Mouse (Mus musculus): ENCODE results near the gene Col9a2. TPM values are rescaled to one million over a fixed set of nuclear protein-coding genes. Genes with fewer than 3 reads are reported as not detected.

The Col9a2 gene
- total and polyA plus RNA-seq, 2 experiments from 2014 or later, result 19.7 to 38.4 TPM

- 87% methylated on average over 3 of the region's 3 CpGs for WGBS
- Histone ChIP-seq H3K4me3 (ENCODE audit: low read depth, low read length) (no peak overlapping the region), H3K27ac (ENCODE audit: low read depth, low read length) (no peak overlapping the region), H3K4me2 (ENCODE audit: low read depth, low read length, poor library complexity, severe bottlenecking) (no peak overlapping the region), H3K36me3 (ENCODE audit: insufficient read depth, low read length) (no peaks in the 10 kb centered on the region), H3K9ac (replicated peaks; ENCODE audit: low read length, poor library complexity, severe bottlenecking) (no peak overlapping the region), H3K27me3 (ENCODE audit: insufficient read depth, low read length) (no peaks in the 10 kb centered on the region), H3K9me3 (ENCODE audit: low read length) (no peaks in the 10 kb centered on the region), H3K4me1 (ENCODE audit: insufficient read depth, low read length) (no peaks in the 10 kb centered on the region; the same call in 1 of the 2 replicates)
- DNase-seq (ENCODE audit: low spot score) (no peak), ATAC-seq (ENCODE audit: low FRiP score) (no peak)
- TF ChIP-seq CTCF (IDR thresholded peaks at IDR 0.05), result no peak
Measured at GRCm38 (mm10) chr4:121018250-121018649, 20.9 kb upstream of the Col9a2 start.

- DNase-seq (ENCODE audit: low spot score), result peak; percentile 14
- 74% methylated on average over 10 of the region's 10 CpGs for WGBS
Measured at GRCm38 (mm10) chr4:121020040-121020790, 19.0 kb upstream of the Col9a2 start.

GRCm38 (mm10) chr4:121021911-121022310, 17.3 kb upstream of the Col9a2 start:
- no peak for ATAC-seq (ENCODE audit: low FRiP score)

More at GRCm38 (mm10) chr4:121020040-121020790, 19.0 kb upstream of the Col9a2 start:
- H3K36me3 ChIP-seq (ENCODE audit: insufficient read depth, low read length), result no peaks in the 10 kb centered on the region
- H3K4me3 ChIP-seq (ENCODE audit: low read depth, low read length), result no peak overlapping the region
- H3K4me1 ChIP-seq (ENCODE audit: insufficient read depth, low read length), result no peaks in the 10 kb centered on the region; the same call in 1 of the 2 replicates
- H3K4me2 ChIP-seq (ENCODE audit: low read depth, low read length, poor library complexity, severe bottlenecking), result no peak overlapping the region
- H3K9me3 ChIP-seq (ENCODE audit: low read length), result no peaks in the 10 kb centered on the region
- ATAC-seq (ENCODE audit: low FRiP score), result no peak
- no peaks in the 10 kb centered on the region for H3K27me3 ChIP-seq (ENCODE audit: insufficient read depth, low read length)
- H3K27ac ChIP-seq (ENCODE audit: low read depth, low read length), result no peak overlapping the region
- H3K9ac ChIP-seq (replicated peaks; ENCODE audit: low read length, poor library complexity, severe bottlenecking), result no peak overlapping the region
- no peak for TF ChIP-seq CTCF (IDR thresholded peaks at IDR 0.05)

GRCm38 (mm10) chr4:121023464-121023863, 15.7 kb upstream of the Col9a2 start:
- WGBS, result 89% methylated on average over 7 of the region's 7 CpGs
- DNase-seq (ENCODE audit: low spot score) (no peak), ATAC-seq (ENCODE audit: low FRiP score) (no peak)
- Histone ChIP-seq H3K27me3 (ENCODE audit: insufficient read depth, low read length) (no peaks in the 10 kb centered on the region), H3K27ac (ENCODE audit: low read depth, low read length) (no peak overlapping the region), H3K4me2 (ENCODE audit: low read depth, low read length, poor library complexity, severe bottlenecking) (no peak overlapping the region), H3K9ac (replicated peaks; ENCODE audit: low read length, poor library complexity, severe bottlenecking) (no peak overlapping the region), H3K9me3 (ENCODE audit: low read length) (no peaks in the 10 kb centered on the region), H3K36me3 (ENCODE audit: insufficient read depth, low read length) (no peaks in the 10 kb centered on the region), H3K4me1 (ENCODE audit: insufficient read depth, low read length) (no peaks in the 10 kb centered on the region), H3K4me3 (ENCODE audit: low read depth, low read length) (no peak overlapping the region)
- TF ChIP-seq CTCF (IDR thresholded peaks at IDR 0.05), result no peak

More at GRCm38 (mm10) chr4:121021911-121022310, 17.3 kb upstream of the Col9a2 start:
- no peaks in the 10 kb centered on the region for H3K36me3 ChIP-seq (ENCODE audit: insufficient read depth, low read length)
- DNase-seq (ENCODE audit: low spot score), result peak; percentile 4
- TF ChIP-seq CTCF (IDR thresholded peaks at IDR 0.05), result no peak
- H3K4me1 ChIP-seq (ENCODE audit: insufficient read depth, low read length), result no peaks in the 10 kb centered on the region
- H3K27me3 ChIP-seq (ENCODE audit: insufficient read depth, low read length), result no peaks in the 10 kb centered on the region
- H3K4me2 ChIP-seq (ENCODE audit: low read depth, low read length, poor library complexity, severe bottlenecking), result no peak overlapping the region
- H3K27ac ChIP-seq (ENCODE audit: low read depth, low read length), result no peak overlapping the region
- no peak overlapping the region for H3K9ac ChIP-seq (replicated peaks; ENCODE audit: low read length, poor library complexity, severe bottlenecking)
- H3K9me3 ChIP-seq (ENCODE audit: low read length), result no peaks in the 10 kb centered on the region
- no peak overlapping the region for H3K4me3 ChIP-seq (ENCODE audit: low read depth, low read length)

GRCm38 (mm10) chr4:121023941-121024340, 15.2 kb upstream of the Col9a2 start:
- Histone ChIP-seq H3K27me3 (ENCODE audit: insufficient read depth, low read length) (no peaks in the 10 kb centered on the region), H3K4me3 (ENCODE audit: low read depth, low read length) (no peak overlapping the region), H3K4me2 (ENCODE audit: low read depth, low read length, poor library complexity, severe bottlenecking) (no peak overlapping the region), H3K36me3 (ENCODE audit: insufficient read depth, low read length) (no peaks in the 10 kb centered on the region), H3K27ac (ENCODE audit: low read depth, low read length) (no peak overlapping the region), H3K4me1 (ENCODE audit: insufficient read depth, low read length) (no peaks in the 10 kb centered on the region), H3K9ac (replicated peaks; ENCODE audit: low read length, poor library complexity, severe bottlenecking) (no peak overlapping the region), H3K9me3 (ENCODE audit: low read length) (no peaks in the 10 kb centered on the region)
- ATAC-seq (ENCODE audit: low FRiP score) (no peak), DNase-seq (ENCODE audit: low spot score) (no peak)
- 79% methylated on average over 2 of the region's 2 CpGs for WGBS
- no peak for TF ChIP-seq CTCF (IDR thresholded peaks at IDR 0.05)

- H3K27ac ChIP-seq (ENCODE audit: low read depth, low read length), result no peak overlapping the region
- ATAC-seq (ENCODE audit: low FRiP score) (no peak), DNase-seq (ENCODE audit: low spot score) (no peak)
- H3K9me3 ChIP-seq (ENCODE audit: low read length), result no peaks in the 10 kb centered on the region
- WGBS, result 69% methylated on average over 2 of the region's 2 CpGs
- H3K4me1 ChIP-seq (ENCODE audit: insufficient read depth, low read length), result no peaks in the 10 kb centered on the region
- H3K9ac ChIP-seq (replicated peaks; ENCODE audit: low read length, poor library complexity, severe bottlenecking), result no peak overlapping the region
- TF ChIP-seq CTCF (IDR thresholded peaks at IDR 0.05), result no peak
- no peak overlapping the region for H3K4me2 ChIP-seq (ENCODE audit: low read depth, low read length, poor library complexity, severe bottlenecking)
- H3K36me3 ChIP-seq (ENCODE audit: insufficient read depth, low read length), result no peaks in the 10 kb centered on the region
- H3K4me3 ChIP-seq (ENCODE audit: low read depth, low read length), result no peak overlapping the region
- H3K27me3 ChIP-seq (ENCODE audit: insufficient read depth, low read length), result no peaks in the 10 kb centered on the region
Measured at GRCm38 (mm10) chr4:121025681-121026080, 13.5 kb upstream of the Col9a2 start.
